Mouse (Mus musculus) forebrain, embryonic 12.5 days (tissue): ENCODE measurements around the gene Tlcd2. TPM values are rescaled to one million over a fixed set of nuclear protein-coding genes. Genes with fewer than 3 reads are reported as not detected.

Experiments used
- ATAC-seq: fragments of 200-750 bp; cut with Nextera tagmentation; 2 replicates; pipeline ENCODE4 v1.8.0; 2017; ENCODE audit warnings: moderate TSS enrichment; ENCODE audit not compliant: low FRiP score
- H3K27ac ChIP-seq: fragments of 300-500 bp; sonication (generic); 2 replicates; pipeline ENCODE4 v1.5.1; 2016; ENCODE audit warnings: mild to moderate bottlenecking
- H3K27me3 ChIP-seq: fragments of 300-500 bp; sonication (generic); 2 replicates; pipeline ENCODE4 v1.6.1; 2016; ENCODE audit warnings: mild to moderate bottlenecking
- H3K36me3 ChIP-seq: fragments of 300-500 bp; sonication (generic); replicated peaks from 2 replicates; pipeline ENCODE4 v1.6.1; 2016; ENCODE audit warnings: mild to moderate bottlenecking
- H3K4me1 ChIP-seq: fragments of 300-500 bp; sonication (generic); 2 replicates; pipeline ENCODE4 v1.6.1; 2016
- H3K4me2 ChIP-seq: fragments of 300-500 bp; sonication (generic); 2 replicates; pipeline ENCODE4 v1.6.1; 2016; ENCODE audit warnings: mild to moderate bottlenecking, moderate library complexity
- H3K4me3 ChIP-seq: fragments of 300-500 bp; sonication (generic); replicated peaks from 2 replicates; pipeline ENCODE4 v1.5.1; 2016; ENCODE audit warnings: mild to moderate bottlenecking
- H3K9ac ChIP-seq: fragments of 300-500 bp; sonication (generic); 2 replicates; pipeline ENCODE4 v1.6.1; 2016; ENCODE audit warnings: mild to moderate bottlenecking
- H3K9me3 ChIP-seq: fragments of 300-500 bp; sonication (generic); 2 replicates; pipeline ENCODE4 v1.6.1; 2016
- WGBS: fragments of 180-500 bp; shearing (Covaris S2); methylation state at CpG from one replicate; pipeline ENCODE4 v1.1.7; 2016; 5-methylcytosine and 5-hydroxymethylcytosine counted together
- polyA plus RNA-seq: library from polyadenylated mRNA; unstranded; fragments of >200 nt; fragmentation: Nextera tagmentation; extraction: Ambion mirVana; gene quantifications from 2 replicates; pipeline ENCODE4 v1.2.1, GENCODE M21; 2016

Tlcd2 gene
- polyA plus RNA-seq, 1 experiment from 2014 or later, result 7.1 TPM

GRCm38 (mm10) chr11:75461743-75462252 is 283 bp downstream of the Tlcd2 start:
- Histone ChIP-seq H3K27me3 (peaks cover 3% of the 10 kb centered on the region; the same call in 1 of the 2 replicates), H3K4me3 (peak overlapping the region; percentile 72), H3K4me1 (peaks cover 26% of the 10 kb centered on the region), H3K4me2 (peak overlapping the region; percentile 97), H3K9ac (peak overlapping the region; percentile 70), H3K27ac (0 out of 2 replicates have a peak overlapping the region, but pooled peaks have one; percentile 32), H3K9me3 (peaks cover 3% of the 10 kb centered on the region; the same call in 1 of the 2 replicates), H3K36me3 (peaks cover 9% of the 10 kb centered on the region; the same call in 1 of the 2 replicates)
- peak; percentile 1; the same call in 1 of the 2 replicates for ATAC-seq
- WGBS, result 1% methylated on average over 30 of the region's 30 CpGs

GRCm38 (mm10) chr11:75462253-75462783 is 803 bp downstream of the Tlcd2 start:
- peak overlapping the region; percentile 46; the same call in 1 of the 2 replicates for H3K27ac ChIP-seq
- peak overlapping the region; percentile 70 for H3K9ac ChIP-seq
- H3K4me1 ChIP-seq, result peaks cover 26% of the 10 kb centered on the region
- WGBS, result 5% methylated on average over 16 of the region's 16 CpGs
- H3K4me3 ChIP-seq, result peak overlapping the region; percentile 72
- H3K27me3 ChIP-seq, result peaks cover 3% of the 10 kb centered on the region; the same call in 1 of the 2 replicates
- H3K36me3 ChIP-seq, result peaks cover 9% of the 10 kb centered on the region; the same call in 1 of the 2 replicates
- ATAC-seq, result no peak
- peaks cover 3% of the 10 kb centered on the region; the same call in 1 of the 2 replicates for H3K9me3 ChIP-seq
- peak overlapping the region; percentile 97 for H3K4me2 ChIP-seq

DNA sequence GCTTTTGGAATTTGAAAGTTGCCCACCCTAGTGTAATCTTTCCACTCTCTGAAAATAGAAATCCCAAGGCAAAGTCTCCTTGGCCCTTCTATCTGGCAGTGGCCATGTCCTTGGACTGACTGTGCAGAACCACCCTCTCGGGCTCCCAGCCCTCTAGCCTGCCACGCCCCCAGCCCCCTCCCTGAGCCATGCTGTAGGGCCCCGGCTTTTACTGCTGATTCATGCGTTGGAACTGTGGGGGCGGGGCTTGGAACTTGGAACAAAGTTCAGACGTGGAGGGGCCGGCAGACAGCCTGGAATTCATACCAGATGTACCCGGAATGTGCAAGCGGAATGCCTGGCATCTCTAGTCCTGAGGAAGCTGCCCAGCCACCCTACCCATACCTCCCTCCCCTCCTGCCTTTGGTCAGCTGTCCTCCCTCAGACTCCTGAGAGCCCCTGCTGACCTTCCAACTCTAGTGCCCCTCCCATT is 1.4 kb downstream of the Tlcd2 start:
- H3K4me3 ChIP-seq, result peak overlapping the region; percentile 10

GRCm38 (mm10) chr11:75463624-75464023 is 2.1 kb downstream of the Tlcd2 start:
- no peak overlapping the region for H3K9ac ChIP-seq
- peaks cover 33% of the 10 kb centered on the region for H3K4me1 ChIP-seq
- 74% methylated on average over 4 of the region's 4 CpGs for WGBS
- no peak overlapping the region for H3K4me3 ChIP-seq
- H3K4me2 ChIP-seq, result no peak overlapping the region
- no peak overlapping the region for H3K27ac ChIP-seq
- H3K36me3 ChIP-seq, result peaks cover 9% of the 10 kb centered on the region; the same call in 1 of the 2 replicates
- peaks cover 3% of the 10 kb centered on the region; the same call in 1 of the 2 replicates for H3K9me3 ChIP-seq
- peaks cover 8% of the 10 kb centered on the region; the same call in 1 of the 2 replicates for H3K27me3 ChIP-seq
- ATAC-seq, result no peak

More for the DNA sequence above, 1.4 kb downstream of the Tlcd2 start:
- Histone ChIP-seq H3K36me3 (peaks cover 9% of the 10 kb centered on the region; the same call in 1 of the 2 replicates), H3K4me2 (peak overlapping the region; percentile 97), H3K9me3 (peaks cover 3% of the 10 kb centered on the region; the same call in 1 of the 2 replicates), H3K9ac (no peak overlapping the region), H3K27me3 (peaks cover 3% of the 10 kb centered on the region; the same call in 1 of the 2 replicates), H3K27ac (no peak overlapping the region; the same call in 1 of the 2 replicates), H3K4me1 (peaks cover 32% of the 10 kb centered on the region)
- ATAC-seq, result no peak
- WGBS, result 5% methylated on average over 9 of the region's 9 CpGs

- peaks cover 14% of the 10 kb centered on the region; the same call in 1 of the 2 replicates for H3K27me3 ChIP-seq
- H3K4me3 ChIP-seq, result no peak overlapping the region
- peaks cover 3% of the 10 kb centered on the region; the same call in 1 of the 2 replicates for H3K9me3 ChIP-seq
- H3K4me2 ChIP-seq, result no peak overlapping the region
- 88% methylated on average over 6 of the region's 6 CpGs for WGBS
- H3K9ac ChIP-seq, result no peak overlapping the region
- no peak overlapping the region for H3K27ac ChIP-seq
- ATAC-seq, result no peak
- H3K4me1 ChIP-seq, result peaks cover 33% of the 10 kb centered on the region
- peaks cover 9% of the 10 kb centered on the region; the same call in 1 of the 2 replicates for H3K36me3 ChIP-seq
These were observed 2.9 kb downstream of the Tlcd2 start for GRCm38 (mm10) chr11:75464417-75464816.

DNA sequence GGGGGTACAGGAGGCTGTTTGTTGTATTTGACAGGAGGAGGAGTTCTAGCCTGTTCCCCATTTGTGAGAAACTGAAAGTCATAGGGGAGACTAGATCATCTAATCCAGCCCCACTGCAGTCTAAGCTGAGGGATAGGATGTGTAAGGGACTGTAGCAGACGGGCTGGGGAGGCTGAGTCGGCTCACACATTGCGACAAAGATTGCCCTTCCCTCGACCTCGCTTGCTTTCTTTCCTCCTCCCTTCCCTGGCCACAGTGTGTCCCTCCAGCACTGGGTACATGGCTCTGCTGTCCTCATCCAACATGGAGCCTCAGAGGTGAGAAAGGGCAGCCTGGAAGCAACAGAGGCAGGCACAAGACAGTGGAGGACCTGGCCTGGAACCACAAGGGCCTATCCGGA is 3.5 kb downstream of the Tlcd2 start:
- Histone ChIP-seq H3K9ac (no peak overlapping the region), H3K27ac (no peak overlapping the region), H3K27me3 (peaks cover 16% of the 10 kb centered on the region; the same call in 1 of the 2 replicates), H3K36me3 (peaks cover 9% of the 10 kb centered on the region; the same call in 1 of the 2 replicates), H3K4me3 (no peak overlapping the region), H3K4me2 (no peak overlapping the region), H3K4me1 (peaks cover 26% of the 10 kb centered on the region), H3K9me3 (peaks cover 3% of the 10 kb centered on the region; the same call in 1 of the 2 replicates)
- no peak for ATAC-seq
- 88% methylated on average over 6 of the region's 6 CpGs for WGBS

DNA sequence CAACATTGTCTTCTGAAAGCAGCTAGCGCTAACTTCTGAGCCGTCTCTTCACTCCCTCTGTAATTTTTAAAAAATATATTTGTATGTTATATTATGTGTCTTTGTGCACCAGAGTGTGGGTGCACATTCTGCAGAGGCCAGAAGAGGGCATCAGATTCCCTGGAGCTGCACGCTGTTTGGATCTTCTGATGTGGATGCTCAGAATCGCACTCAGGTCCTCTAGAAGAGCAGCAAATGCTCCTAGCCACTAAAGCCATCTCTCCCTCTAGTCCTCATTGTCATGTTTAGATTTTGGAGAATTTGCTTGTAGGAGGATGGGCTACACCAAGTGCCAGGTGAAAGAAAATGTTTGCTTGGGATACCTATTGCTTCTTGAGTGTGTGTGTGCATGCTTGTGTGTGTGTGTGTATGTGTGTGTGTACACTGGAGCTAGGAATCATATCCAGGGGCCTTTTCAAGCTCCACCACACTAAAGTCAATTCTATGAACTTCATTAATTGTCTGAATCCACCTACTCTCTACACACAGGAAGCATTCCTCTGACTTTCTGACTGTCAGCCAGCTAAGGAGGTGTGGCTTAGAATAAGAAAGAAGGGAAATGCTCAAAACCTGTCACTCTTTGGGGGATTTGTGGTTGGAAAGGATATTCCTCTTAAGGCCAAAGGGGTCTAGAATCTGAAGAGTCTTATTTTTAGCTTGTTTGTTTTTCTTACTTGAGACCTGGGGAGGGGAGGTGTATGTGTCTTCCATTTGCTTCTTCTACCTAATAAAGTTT is 5.4 kb downstream of the Tlcd2 start:
- Histone ChIP-seq H3K36me3 (peaks cover 9% of the 10 kb centered on the region; the same call in 1 of the 2 replicates), H3K4me3 (no peak overlapping the region), H3K9ac (no peak overlapping the region), H3K4me1 (peaks cover 20% of the 10 kb centered on the region), H3K4me2 (no peak overlapping the region), H3K9me3 (peaks cover 3% of the 10 kb centered on the region; the same call in 1 of the 2 replicates), H3K27ac (no peak overlapping the region), H3K27me3 (peaks cover 16% of the 10 kb centered on the region; the same call in 1 of the 2 replicates)
- 94% methylated on average over 4 of the region's 4 CpGs for WGBS
- ATAC-seq, result no peak

DNA sequence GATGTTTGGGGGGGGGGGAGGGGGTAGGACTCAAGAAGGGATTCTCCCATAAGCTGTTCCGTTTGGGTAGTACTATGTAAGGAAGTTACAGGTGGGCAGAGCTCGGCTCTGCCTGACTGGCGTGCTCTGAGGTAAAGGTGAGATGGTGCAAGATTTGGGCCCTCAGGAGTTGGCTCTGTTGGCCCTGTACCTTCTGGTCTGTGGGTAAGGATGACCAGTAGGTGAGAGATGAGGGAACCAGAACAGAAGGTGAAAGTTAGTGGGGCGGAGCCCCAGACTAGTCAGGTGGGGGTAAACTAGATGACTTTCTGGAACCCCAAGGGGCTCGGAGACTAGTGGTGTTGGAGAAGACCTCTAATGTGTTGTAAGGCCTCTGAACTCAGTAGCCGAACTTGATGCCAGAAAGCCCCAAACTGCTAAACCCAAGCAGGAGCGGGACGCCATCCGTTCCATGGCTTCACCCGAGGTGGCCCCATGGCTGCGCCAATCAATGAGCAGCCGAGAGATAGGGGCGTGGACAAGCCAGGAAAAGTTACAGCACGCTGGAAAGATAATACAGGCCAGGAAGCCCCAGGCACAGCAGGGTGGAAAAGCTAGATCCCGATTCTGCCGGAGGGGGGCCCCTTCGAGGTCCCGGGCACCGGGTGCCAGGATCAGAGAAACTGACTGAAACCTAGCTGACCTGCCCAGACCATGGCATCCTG is 6.1 kb downstream of the Tlcd2 start:
- H3K36me3 ChIP-seq, result peaks cover 9% of the 10 kb centered on the region; the same call in 1 of the 2 replicates
- no peak; the same call in 1 of the 2 replicates for ATAC-seq
- 21% methylated on average over 19 of the region's 19 CpGs for WGBS
- H3K9ac ChIP-seq, result peak overlapping the region; percentile 36; the same call in 1 of the 2 replicates
- no peak overlapping the region for H3K27ac ChIP-seq
- peaks cover 3% of the 10 kb centered on the region; the same call in 1 of the 2 replicates for H3K9me3 ChIP-seq
- H3K4me3 ChIP-seq, result peak overlapping the region; percentile 35
- peaks cover 12% of the 10 kb centered on the region for H3K4me1 ChIP-seq
- H3K4me2 ChIP-seq, result peak overlapping the region; percentile 56
- peaks cover 13% of the 10 kb centered on the region; the same call in 1 of the 2 replicates for H3K27me3 ChIP-seq

DNA sequence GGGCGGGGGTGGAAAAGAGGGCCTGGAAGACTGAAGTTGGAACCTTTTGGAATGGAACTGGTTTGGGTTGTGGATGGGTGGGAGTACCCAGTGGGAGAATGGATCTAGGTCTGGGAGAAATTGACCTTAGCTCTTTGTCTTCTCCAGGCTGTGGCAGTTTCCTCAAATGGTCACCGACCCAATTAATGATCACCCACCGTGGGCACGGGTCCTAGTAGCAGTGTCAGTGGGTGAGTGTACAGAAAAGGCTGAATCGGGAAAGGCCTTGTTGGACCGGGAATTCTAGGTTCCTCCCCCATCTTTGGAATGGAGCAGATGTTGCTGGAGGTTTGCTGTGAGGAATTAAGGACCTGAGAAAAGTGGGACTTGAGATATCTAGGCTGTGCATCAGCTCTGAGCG is 6.9 kb downstream of the Tlcd2 start:
- Histone ChIP-seq H3K4me2 (peak overlapping the region; percentile 56), H3K27me3 (peaks cover 13% of the 10 kb centered on the region; the same call in 1 of the 2 replicates), H3K4me1 (peaks cover 7% of the 10 kb centered on the region), H3K36me3 (peaks cover 9% of the 10 kb centered on the region; the same call in 1 of the 2 replicates), H3K4me3 (peak overlapping the region; percentile 35), H3K9ac (0 out of 2 replicates have a peak overlapping the region, but pooled peaks have one; percentile 36), H3K9me3 (peaks cover 3% of the 10 kb centered on the region; the same call in 1 of the 2 replicates), H3K27ac (no peak overlapping the region)
- ATAC-seq, result no peak
- 68% methylated on average over 7 of the region's 7 CpGs for WGBS

GRCm38 (mm10) chr11:75469261-75469660 is 7.7 kb downstream of the Tlcd2 start:
- Histone ChIP-seq H3K27ac (no peak overlapping the region), H3K27me3 (peaks cover 13% of the 10 kb centered on the region; the same call in 1 of the 2 replicates), H3K4me2 (no peak overlapping the region), H3K9me3 (peaks cover 3% of the 10 kb centered on the region; the same call in 1 of the 2 replicates), H3K4me1 (peaks cover 7% of the 10 kb centered on the region), H3K36me3 (peaks cover 9% of the 10 kb centered on the region; the same call in 1 of the 2 replicates), H3K4me3 (no peak overlapping the region), H3K9ac (no peak overlapping the region)
- 91% methylated on average over 4 of the region's 4 CpGs for WGBS
- ATAC-seq, result no peak

- no peak overlapping the region for H3K4me3 ChIP-seq
- WGBS, result 97% methylated on average over 2 of the region's 3 CpGs
These were observed 9.2 kb downstream of the Tlcd2 start for GRCm38 (mm10) chr11:75470675-75471074.

More at GRCm38 (mm10) chr11:75470675-75471074, 9.2 kb downstream of the Tlcd2 start:
- 0 out of 2 replicates have a peak, but pooled peaks cover 3% of the 10 kb centered on the region for H3K36me3 ChIP-seq
- no peak overlapping the region for H3K4me2 ChIP-seq
- H3K9me3 ChIP-seq, result peaks cover 3% of the 10 kb centered on the region; the same call in 1 of the 2 replicates
- ATAC-seq, result no peak
- H3K4me1 ChIP-seq, result peaks cover 7% of the 10 kb centered on the region
- peaks cover 13% of the 10 kb centered on the region; the same call in 1 of the 2 replicates for H3K27me3 ChIP-seq
- H3K9ac ChIP-seq, result no peak overlapping the region
- no peak overlapping the region for H3K27ac ChIP-seq
